Mouse (Mus musculus) layer of hippocampus, postnatal 10 days (tissue): ENCODE data around the gene Pax8. TPM values are rescaled to one million over a fixed set of nuclear protein-coding genes. Genes with fewer than 3 reads are reported as not detected.
A peak's percentile ranks its signal among the peaks of the same experiment; 100 is the strongest.

ENCODE experiments used
- DNase-seq, 2 experiments: peaks; one replicate each; pipeline ENCODE4 v3.0.0; 2021; ENCODE audit warnings: low spot score in 2 of 2
- long read RNA-seq: library from polyadenylated mRNA; stranded (forward); transcript quantifications from one replicate; pipeline ENCODE4 v2.0.0, GENCODE M21; 2023
- total RNA-seq, 2 experiments: library from RNA; stranded (reverse); gene quantifications; 2 replicates each; pipeline ENCODE4 v1.2.3; 2021

Pax8 gene
- not detected for total RNA-seq
- long read RNA-seq, partial matches to known transcripts, result 0 of 1 reads
- long read RNA-seq, other reads (novel, unspliced or antisense), result 0 of 1 reads

GRCm38 (mm10) chr2:24475420-24475819 is at the start of gene Pax8:
Gene Pax8, minus strand, starts transcription at chr2:24475599.
- no peak for DNase-seq

DNA sequence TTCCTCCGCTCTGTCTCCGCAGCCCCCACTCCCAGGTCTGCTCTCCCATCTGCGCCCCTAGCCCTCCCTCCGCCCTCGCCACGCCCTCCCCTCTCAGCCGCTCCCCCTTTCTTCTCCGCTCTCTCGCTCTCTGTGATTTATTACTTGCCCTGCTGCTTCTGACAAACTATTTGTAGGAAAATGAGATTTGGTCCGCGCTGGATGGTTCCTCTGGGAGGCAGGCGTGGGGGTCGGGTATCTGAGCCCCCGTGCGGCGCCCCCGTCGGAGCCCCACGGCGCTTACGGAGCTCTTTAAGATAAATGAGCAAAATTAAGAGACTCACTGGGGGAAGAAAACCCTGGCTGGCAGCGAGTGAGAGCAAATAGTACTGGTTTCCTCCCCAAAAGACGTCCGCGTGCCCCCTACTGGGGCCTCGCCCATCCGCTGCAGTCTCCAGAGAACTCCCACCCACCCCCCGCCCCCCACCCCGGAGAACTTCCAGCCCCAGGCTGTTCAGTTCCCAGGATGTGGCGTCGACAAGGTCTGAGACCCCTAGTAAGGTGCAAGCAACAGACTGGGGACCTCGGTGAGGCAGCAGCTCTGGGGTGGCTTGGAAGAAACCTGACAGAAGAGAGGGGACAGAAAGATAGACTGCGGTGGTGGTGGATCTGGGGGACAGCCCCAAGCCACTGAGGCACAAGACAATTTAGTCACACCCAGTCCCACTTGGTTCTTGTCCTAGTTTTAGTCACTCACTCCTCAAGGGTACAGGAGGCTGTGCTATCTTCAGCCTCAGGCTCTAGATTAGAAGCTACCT is 46.2 kb upstream of the Pax8 start:
- DNase-seq, result peak in 1 of 2 experiments; percentile 20

DNA sequence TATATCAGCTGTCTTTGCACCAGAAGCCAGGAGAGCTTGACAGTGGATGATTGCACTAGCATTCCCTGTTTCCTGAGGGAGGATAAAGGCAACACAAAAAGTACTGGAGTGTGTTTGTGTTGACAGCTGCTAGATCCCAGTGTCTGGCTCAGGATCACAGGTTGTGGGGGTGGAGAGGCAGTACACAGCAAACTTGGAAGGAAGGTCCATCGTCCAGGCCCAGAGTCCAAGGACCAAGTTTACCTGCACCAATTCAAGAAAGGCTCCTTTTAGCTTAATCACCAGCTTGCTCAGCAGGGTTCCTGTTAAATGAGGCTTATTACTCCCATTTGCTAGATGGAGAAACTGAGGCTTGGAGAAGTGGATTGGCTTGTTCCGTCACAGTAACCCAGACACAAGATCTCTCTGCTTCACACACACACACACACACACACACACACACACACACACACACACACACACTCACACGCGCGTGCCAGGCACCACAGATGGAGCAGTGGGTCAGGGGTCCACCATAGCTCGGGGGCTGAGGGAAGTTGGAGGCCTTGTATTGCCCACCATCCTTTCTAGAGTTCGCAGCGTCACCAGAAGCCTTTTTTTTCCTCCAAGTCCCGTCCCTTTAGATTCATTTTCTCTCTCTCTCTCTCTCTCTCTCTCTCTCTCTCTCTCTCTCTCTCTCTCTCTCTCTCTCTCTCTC is 45.3 kb upstream of the Pax8 start:
- no peak for DNase-seq

GRCm38 (mm10) chr2:24516946-24517345 is 41.5 kb upstream of the Pax8 start:
- no peak for DNase-seq

GRCm38 (mm10) chr2:24507359-24507758 is 32.0 kb upstream of the Pax8 start:
- DNase-seq, result no peak

DNA sequence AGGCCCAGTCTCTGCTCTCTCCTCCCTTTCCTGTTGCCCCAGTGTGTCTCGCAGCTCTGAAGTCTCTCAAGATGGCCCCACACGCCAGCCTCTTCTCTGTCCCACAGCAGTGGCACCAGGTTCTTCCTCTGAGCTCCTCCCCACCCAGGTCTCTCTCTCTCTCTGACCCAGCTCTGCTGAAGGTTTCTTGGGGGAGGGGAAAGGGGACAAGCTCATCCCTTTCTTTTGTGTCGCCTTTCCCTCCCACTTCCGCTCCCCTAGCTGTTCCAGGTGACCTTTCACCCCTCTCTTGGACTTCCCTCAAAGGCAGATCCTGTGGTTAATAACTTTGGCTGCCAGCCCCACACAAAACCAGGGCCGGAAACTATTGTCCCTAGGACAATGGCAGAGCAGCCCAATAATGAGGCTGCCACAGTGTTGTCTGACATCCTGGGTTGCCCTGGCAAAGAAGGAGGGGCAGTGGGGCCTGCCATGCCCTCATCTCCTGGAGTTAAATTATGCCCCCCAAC is 27.6 kb upstream of the Pax8 start:
- DNase-seq, result peak in 1 of 2 experiments; percentile 13

DNA sequence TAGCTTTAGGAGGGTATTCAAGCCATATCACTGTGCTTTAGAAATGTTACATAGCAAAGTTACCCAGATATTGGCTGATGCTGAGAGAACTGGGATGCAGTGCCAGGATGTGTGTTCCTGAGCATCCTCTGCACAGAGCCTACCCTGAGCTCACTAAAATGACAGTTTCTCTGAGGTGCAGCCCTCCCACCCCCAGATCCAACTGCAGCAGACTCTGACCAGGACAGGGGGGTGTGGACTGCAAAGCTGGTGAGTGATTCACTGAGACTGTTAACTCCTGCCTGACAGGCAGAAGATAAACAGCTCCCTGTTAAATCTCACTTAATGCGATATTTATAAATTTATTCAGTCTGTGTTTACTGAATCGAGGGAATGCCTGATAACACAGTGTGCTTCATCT is 25.5 kb upstream of the Pax8 start:
- DNase-seq, result no peak

- DNase-seq, result no peak
Observed at GRCm38 (mm10) chr2:24490564-24490963, 15.2 kb upstream of the Pax8 start.

DNA sequence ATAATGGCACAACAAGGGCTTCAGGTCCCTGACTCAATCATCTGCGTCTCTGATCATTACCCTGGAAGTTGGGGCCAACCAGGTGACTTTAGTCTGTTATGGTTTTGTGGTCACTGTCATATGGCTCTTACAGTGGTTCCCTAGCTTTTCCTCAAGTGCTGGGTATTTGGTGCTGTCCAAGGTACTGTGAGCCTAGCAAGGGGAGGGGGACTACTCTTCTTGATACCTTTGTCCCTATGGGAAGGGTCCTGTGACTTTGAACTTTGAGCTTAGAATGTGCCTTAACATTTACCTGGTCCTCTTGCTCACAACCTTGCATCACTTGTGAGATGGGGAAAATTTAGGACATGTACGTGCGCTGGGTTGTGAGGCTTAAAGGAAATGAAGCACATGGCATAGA is 13.3 kb upstream of the Pax8 start:
- no peak for DNase-seq

DNA sequence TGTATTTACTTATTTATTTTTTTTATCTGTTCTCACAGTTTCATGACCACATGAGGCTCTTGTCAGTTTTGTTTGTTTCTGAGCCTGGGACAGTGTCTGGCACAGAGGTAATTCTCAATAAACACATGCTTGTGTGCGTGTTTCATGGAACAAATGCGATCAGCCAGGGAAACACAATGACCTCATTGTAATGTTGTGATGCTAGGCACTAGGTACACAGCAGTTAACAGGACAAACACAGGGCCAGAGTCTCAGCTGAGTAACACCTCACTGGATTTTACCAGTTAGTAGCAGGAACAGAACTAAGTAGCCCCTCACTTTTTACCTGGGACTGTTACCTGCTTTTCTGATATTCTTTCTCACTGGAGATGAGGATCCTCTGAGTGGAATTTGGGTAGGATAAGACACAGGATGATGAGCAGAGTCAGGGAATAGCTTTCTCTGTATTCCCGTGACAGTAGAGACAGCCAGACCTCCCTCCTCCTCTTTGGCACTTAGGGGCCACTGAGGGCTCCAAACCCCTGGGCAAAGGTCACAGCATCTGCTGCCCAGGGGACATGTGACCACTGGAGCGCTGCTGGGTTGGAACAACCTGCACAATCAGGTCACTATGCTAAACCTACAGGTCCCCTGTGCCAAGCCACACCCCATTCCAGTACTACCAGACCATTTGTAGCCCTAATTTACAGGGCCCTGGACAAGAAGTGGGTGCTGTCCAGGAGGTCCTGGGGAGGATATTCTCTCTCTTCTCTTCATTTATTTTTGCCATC is 11.8 kb upstream of the Pax8 start:
- DNase-seq, result no peak

- DNase-seq, result no peak
Observed at GRCm38 (mm10) chr2:24485398-24485797, 10.0 kb upstream of the Pax8 start.

DNA sequence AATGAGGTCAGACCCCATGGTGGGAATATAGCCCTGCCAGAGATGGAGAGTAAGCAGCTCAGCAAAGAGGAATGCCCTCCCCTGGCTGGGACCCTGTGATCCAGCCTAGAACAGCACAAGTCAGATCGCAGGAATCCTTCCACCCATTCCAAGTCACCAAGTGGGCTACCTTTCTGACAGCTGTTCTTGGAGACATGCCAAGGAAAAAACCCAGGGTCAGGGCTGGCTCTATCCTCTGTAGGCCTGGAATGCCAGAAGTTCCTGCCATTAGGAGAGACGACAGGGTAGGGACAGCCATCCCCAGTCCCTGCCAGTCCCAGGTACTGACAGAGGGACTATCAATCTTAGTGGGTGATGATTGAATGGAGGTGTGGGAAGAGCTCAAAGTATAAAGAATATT is 4.5 kb upstream of the Pax8 start:
- DNase-seq, result no peak

DNA sequence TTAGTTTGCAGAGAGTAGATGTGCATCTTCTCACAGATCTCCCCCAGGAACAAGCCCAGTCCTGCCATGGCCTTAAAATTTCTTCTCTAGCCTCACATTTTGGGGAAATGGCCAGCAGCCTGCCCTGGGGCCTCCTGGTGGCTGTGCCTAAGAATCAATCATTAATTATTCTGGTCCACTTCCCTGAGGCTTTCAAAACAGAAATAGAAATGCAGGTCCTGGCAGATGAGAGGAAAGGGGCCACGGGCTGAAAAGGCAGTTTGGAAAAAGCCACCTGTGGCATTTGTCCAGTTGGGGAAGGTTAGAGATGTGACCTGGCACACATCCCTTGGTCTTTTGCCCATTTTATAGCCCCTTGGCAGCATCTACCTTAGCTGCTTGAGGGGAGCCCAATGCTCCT is 3.8 kb upstream of the Pax8 start:
- peak in 1 of 2 experiments; percentile 23 for DNase-seq

DNA sequence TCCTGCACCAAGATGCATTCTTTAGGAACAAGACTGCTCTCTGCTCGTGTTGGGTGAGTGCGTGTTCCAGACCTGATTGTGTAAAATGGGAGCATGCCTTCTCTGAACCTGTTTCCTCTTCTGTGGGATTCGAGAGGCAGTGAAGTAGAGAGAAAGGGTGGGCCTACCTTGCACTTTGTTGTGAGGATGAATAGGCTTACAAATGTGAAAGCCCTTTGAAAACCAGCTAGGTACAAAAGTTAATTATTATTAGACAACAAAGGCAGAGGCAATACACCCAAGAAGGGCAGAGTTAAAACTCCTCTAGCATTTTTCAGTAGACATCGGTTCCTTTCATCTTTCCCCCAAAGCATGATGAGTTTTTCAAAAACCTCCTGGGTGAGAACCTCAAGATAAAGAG is 3.2 kb upstream of the Pax8 start:
- no peak for DNase-seq

DNA sequence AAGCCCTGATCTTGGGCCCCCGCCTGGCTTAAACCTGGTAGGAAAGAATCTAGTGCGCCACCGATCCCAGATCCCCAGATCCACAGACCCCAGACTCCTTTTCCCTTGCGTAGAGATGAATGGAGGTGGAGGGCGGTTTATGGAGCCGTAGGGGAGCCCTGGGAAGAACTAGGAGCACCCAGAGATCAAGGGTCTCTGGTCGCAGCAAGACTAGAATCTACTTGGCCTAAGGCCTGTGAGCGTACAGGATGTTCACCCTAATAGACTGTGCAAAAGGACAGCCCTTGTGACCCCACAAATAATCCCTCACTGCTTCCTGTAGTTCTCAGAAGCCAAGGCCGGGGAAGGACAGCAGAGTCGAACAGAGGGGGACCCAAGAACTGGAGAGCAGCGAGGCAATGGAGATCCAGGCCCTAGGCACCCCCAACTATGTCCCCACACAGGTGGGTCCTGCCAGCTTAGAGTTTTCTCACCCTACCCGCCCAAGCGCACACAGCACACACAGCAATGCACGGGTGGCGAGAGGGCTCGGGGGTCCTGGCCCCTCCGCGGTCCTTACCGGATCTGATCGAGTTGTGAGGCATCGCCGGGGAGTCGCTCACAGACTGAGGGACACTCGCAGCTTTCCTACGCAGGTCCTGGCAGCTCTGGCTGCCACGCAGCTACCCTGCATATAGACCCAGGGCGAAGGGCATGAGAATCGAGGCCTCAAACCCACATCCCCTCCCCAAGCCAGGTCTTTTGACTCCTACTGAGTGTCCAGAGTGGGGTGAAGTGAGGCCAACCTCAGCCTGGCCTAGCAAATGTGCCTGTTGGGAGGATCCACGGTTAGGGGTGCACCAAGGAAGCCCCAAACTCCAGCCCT is 653 bp downstream of the Pax8 start:
- no peak for DNase-seq

- DNase-seq, result no peak
Observed at GRCm38 (mm10) chr2:24473641-24474511, 1.5 kb downstream of the Pax8 start.

DNA sequence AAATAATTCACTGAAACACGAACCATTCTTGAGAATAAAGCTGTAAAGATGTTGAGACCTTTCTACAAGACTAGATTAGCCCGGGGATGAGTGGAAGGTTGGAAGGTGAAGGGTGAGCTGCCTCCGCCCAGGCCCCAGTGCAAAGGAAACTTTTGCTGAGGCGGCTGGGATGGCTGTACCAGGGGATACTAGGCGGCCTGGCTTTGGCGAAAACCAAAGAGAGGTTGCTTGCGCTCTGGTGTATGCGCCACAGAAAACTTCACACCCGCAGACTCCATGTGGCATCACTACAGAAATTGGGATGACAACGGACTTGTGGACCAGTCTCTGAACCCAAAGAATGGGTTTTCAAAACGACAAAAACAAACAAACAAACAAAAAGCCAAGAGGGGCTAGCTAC is 2.7 kb downstream of the Pax8 start:
- DNase-seq, result no peak

- DNase-seq, result no peak
Observed at GRCm38 (mm10) chr2:24472111-24472510, 3.3 kb downstream of the Pax8 start.

DNA sequence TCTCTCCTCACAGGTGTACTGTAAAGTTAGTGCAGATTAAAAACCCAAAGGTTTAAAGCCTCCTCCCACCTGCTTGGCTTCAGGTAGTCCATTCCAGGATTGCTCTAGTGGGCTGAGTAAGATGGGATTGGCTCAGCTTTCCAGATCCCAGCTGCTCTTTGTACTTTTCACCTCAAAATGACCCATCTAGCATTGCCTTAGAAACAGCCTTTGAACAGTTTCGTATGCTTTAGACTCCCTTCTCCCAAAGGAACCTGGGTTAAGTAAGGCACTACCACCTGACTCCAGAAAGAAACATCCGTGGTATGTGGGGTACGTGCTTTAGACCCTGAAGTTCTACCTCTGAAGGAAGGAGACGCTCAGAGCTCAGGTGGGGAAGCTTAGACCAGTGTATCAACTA is 6.3 kb downstream of the Pax8 start:
- DNase-seq, result no peak

- DNase-seq, result no peak
Observed at GRCm38 (mm10) chr2:24468430-24468829, 7.0 kb downstream of the Pax8 start.
